Comparison of ENCODE assay signal across 8 mouse cellular contexts in the genomic region with DNA sequence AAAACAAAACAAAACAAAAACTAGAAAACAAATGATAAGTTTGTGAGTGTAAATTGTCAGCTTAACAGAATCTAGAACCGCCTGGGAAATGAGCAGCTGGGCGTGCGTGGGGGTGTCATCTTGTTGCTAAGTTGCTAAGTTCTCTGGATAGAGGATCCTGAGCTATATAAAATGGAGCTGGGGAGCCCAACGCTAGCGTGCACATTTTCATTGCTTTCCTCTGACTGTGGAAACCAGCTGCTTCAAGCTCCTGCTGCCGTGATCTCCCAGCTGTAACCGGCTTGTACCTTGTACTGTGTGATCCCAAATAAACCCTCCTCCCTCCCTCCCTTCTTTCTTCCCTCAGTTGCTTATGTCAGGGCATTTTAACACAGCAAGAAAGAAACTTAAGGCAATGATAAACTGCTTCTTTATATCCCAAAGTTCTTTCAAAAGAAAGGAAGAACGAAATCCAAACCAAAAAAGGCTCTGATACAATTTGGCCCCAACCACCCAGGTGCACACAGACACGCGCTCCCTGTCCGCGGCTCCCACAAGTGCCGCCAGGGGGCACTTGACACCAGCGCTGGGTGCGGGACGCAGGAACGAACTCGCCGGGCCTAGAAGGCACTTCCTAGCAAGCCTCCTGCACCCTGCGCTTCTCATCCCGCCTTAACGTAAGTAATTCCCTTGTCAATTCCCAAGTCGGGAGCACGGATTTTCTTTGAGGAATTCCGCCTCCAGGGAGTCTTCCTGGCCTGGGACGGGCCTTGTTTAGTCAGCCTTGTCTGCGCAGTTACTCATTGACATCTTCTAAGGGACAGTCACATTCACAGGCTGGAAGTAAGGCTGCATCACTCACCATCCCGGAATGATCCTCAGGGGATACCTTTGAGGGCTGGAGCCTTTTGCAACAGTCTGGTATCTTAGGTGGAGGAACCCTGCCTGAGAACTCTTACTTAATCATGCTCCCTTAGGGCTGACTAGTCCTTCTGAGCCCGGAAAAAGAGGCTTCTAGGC. TPM values are rescaled to one million over a fixed set of nuclear protein-coding genes. Genes with fewer than 3 reads are reported as not detected.
DNase-seq lines count a peak whose midpoint lies in the region; ATAC-seq lines count a peak whose summit lies in the region.

No protein-coding gene starts in this region.

- peak; percentile 79 to 80 for DNase-seq in left cerebral cortex, adult 18-20 months (ENCODE audit: low spot score in 2 of 2)
- DNase-seq in left cerebral cortex, adult 11 months (ENCODE audit: low spot score): no peak
- peak; percentile 91 to 93 for DNase-seq in cerebellum, postnatal 10 days
- DNase-seq in gastrocnemius, postnatal 4 days (ENCODE audit: low spot score in 2 of 2): peak; percentile 70 to 78
- peak; percentile 70 to 81 for DNase-seq in kidney, adult 8-10 months
- peak; percentile 73 for DNase-seq in liver
- peak; percentile 85 for DNase-seq in neural tube, embryonic 11.5 days (ENCODE audit: low spot score)

- H3K4me3 ChIP-seq in neural tube, embryonic 11.5 days (ENCODE audit: low read depth, low read length): no peak overlapping the region
- no peak overlapping the region for H3K4me3 ChIP-seq in stomach, embryonic 16.5 days (replicated peaks; ENCODE audit: low read length)

- H3K4me1 ChIP-seq in neural tube, embryonic 11.5 days (ENCODE audit: control insufficient read depth, insufficient read depth, low read length): no peaks in the 10 kb centered on the region
- H3K4me1 ChIP-seq in stomach, embryonic 16.5 days (ENCODE audit: control insufficient read depth, insufficient read depth, low read length): 0 out of 2 replicates have a peak, but pooled peaks cover 3% of the 10 kb centered on the region

- no peak overlapping the region for H3K4me2 ChIP-seq in neural tube, embryonic 11.5 days (ENCODE audit: low read depth)
- H3K4me2 ChIP-seq in stomach, embryonic 16.5 days (ENCODE audit: low read depth, low read length): no peak overlapping the region

- ATAC-seq in neural tube, embryonic 11.5 days (ENCODE audit: insufficient read depth, low FRiP score, low TSS enrichment): no peak
- peak; percentile 75; the same call in 1 of the 2 replicates for ATAC-seq in stomach, embryonic 16.5 days (ENCODE audit: insufficient read depth, low FRiP score)

- H3K9me3 ChIP-seq in neural tube, embryonic 11.5 days (ENCODE audit: control insufficient read depth, low read length): no peaks in the 10 kb centered on the region
- H3K9me3 ChIP-seq in stomach, embryonic 16.5 days (replicated peaks; ENCODE audit: control insufficient read depth, low read length): no peaks in the 10 kb centered on the region

- no peaks in the 10 kb centered on the region for H3K27me3 ChIP-seq in neural tube, embryonic 11.5 days (ENCODE audit: control insufficient read depth, insufficient read depth, low read length)
- H3K27me3 ChIP-seq in stomach, embryonic 16.5 days (ENCODE audit: control insufficient read depth, insufficient read depth, low read length): no peaks in the 10 kb centered on the region

- 19% methylated on average over 29 of the region's 29 CpGs for WGBS in neural tube, embryonic 11.5 days
- WGBS in stomach, embryonic 16.5 days: 17% methylated on average over 29 of the region's 29 CpGs

- H3K36me3 ChIP-seq in neural tube, embryonic 11.5 days (ENCODE audit: control insufficient read depth, insufficient read depth, low read length): no peaks in the 10 kb centered on the region
- H3K36me3 ChIP-seq in stomach, embryonic 16.5 days (ENCODE audit: control insufficient read depth, insufficient read depth, low read length): no peaks in the 10 kb centered on the region

- no peak overlapping the region for H3K27ac ChIP-seq in neural tube, embryonic 11.5 days (ENCODE audit: low read depth, low read length)
- H3K27ac ChIP-seq in stomach, embryonic 16.5 days (ENCODE audit: low read length): no peak overlapping the region

- H3K9ac ChIP-seq in neural tube, embryonic 11.5 days (ENCODE audit: low read length): no peak overlapping the region
- peak overlapping the region; percentile 38 for H3K9ac ChIP-seq in stomach, embryonic 16.5 days (ENCODE audit: low read length)

RNA-seq across cellular contexts. Expression of gene 5031439G07Rik, which starts 12.9 kb away (rescaled TPM):
- 10 to 100 TPM; 90.8 to 94.2 TPM for total RNA-seq in left cerebral cortex, adult 18-20 months (2021)
- total RNA-seq in gastrocnemius, postnatal 4 days (2021): 10 to 100 TPM; 33.5 to 36.7 TPM
- polyA plus RNA-seq in neural tube, embryonic 11.5 days (2014; fragmentation: Nextera tagmentation; extraction: Ambion mirVana): 36.4 and 39.3 TPM in 2 replicates
- 7.0 and 7.7 TPM in 2 replicates for polyA plus RNA-seq in stomach, embryonic 16.5 days (2015; fragmentation: Nextera tagmentation; extraction: Ambion mirVana)

RNA-seq across cellular contexts. Expression of gene Upk3a, which starts 15.7 kb away (rescaled TPM):
- total RNA-seq in left cerebral cortex, adult 18-20 months (2021): under 1 TPM; 0.35 to 0.42 TPM
- not detected for total RNA-seq in gastrocnemius, postnatal 4 days (2021)
- not detected in 2 replicates for polyA plus RNA-seq in neural tube, embryonic 11.5 days (2014; fragmentation: Nextera tagmentation; extraction: Ambion mirVana)
- 4.4 and 10.6 TPM in 2 replicates for polyA plus RNA-seq in stomach, embryonic 16.5 days (2015; fragmentation: Nextera tagmentation; extraction: Ambion mirVana)

RNA-seq across cellular contexts. Expression of gene Fam118a, which starts 27.5 kb away (rescaled TPM):
- total RNA-seq in left cerebral cortex, adult 18-20 months (2021): 10 to 100 TPM; 25.6 to 27.1 TPM
- total RNA-seq in gastrocnemius, postnatal 4 days (2021): 10 to 100 TPM; 12.7 to 14.0 TPM
- 29.3 and 29.4 TPM in 2 replicates for polyA plus RNA-seq in neural tube, embryonic 11.5 days (2014; fragmentation: Nextera tagmentation; extraction: Ambion mirVana)
- 29.0 and 30.6 TPM in 2 replicates for polyA plus RNA-seq in stomach, embryonic 16.5 days (2015; fragmentation: Nextera tagmentation; extraction: Ambion mirVana)
